Mouse (Mus musculus) mature B cell (primary cell): Measurements from ENCODE around the gene Prss22.
"Not testable (repeated sequence)": the region's sequence is repeated elsewhere in the genome, so short reads cannot be mapped to it uniquely, and the experiment has no call there.

ENCODE experiments used
- in situ Hi-C: fragments of 300-500 bp; cut with MboI; formaldehyde crosslinking; loops from 2 replicates; pipeline ENCODE4 v1.14.3; 2019

The Prss22 gene

DNA sequence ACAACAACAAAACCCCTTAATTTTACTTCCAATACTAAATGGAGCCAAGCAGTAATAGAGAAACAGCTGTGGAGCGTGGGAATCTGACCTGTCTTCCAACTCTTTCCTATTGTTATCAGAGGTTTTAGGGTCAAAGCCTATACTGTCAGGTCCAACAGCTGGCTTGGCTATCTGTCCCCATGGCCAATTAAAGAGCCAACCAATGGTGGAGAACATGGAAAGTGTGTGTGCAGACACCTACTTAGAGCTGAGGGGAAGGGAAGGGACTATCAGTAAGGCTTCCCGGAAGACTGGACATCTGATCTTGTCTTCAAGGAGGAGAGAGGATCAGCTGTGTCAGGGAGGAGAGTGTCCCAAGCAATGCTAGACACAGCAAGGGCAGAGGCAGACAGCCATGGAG lies 48.8 kb downstream of the Prss22 start:
- in situ Hi-C loops, result no loop called here

DNA sequence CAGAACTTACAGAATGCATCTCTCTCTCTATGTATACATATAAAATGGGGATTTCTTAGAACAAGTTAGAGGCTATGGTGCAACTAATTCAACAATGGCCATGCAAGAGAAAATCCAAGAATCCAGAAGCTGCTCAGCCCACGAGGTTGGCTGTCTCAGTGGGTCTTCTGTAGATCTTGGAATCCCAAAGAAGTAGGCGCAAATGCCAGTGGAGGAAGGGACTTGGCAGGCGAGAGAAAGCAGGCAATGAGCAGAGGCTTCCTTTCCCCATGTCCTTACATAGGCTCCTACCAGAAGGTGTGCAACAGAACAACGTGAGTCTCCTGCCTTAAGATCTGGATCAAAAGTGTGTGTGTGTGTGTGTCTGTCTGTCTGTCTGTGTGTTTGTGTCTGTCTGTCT lies 50.4 kb downstream of the Prss22 start:
- in situ Hi-C loops, result not testable (repeated sequence)
